Mouse (Mus musculus): Measurements from ENCODE around the gene Ddx17. TPM values are rescaled to one million over a fixed set of nuclear protein-coding genes. Genes with fewer than 3 reads are reported as not detected.

Gene Ddx17
- polyA plus RNA-seq, 1 experiment from 2014 or later, result 92.4 TPM

DNA sequence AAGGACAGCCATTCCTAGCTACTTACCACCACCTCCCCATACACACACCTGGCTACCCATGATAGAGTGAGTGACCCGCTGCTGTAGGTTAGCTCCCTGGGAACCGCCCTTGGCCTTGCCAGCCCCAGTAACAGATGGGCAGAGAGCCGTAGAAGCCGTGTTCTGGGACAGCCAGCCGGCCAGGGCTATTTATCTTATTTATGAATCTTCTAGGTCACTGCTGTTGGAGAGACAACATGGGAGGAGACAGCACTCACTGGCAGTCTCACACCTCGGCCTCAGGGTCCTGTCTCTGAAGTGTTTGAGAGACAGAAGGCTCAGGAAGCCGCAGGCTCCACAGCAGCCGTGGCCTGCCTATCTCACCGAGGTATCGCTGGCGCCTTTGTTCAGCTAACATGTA, 57.1 kb downstream of the Ddx17 start:
- Histone ChIP-seq H3K9me3 (ENCODE audit: control insufficient read depth, low read length) (no peaks in the 10 kb centered on the region), H3K36me3 (replicated peaks; ENCODE audit: control insufficient read depth, insufficient read depth) (no peaks in the 10 kb centered on the region), H3K27ac (no peak overlapping the region), H3K4me2 (replicated peaks) (no peak overlapping the region), H3K9ac (no peak overlapping the region), H3K4me3 (replicated peaks; ENCODE audit: low read length) (no peak overlapping the region), H3K4me1 (replicated peaks; ENCODE audit: control insufficient read depth, insufficient read depth, low read length) (no peaks in the 10 kb centered on the region), H3K27me3 (ENCODE audit: control insufficient read depth, insufficient read depth, low read length) (no peaks in the 10 kb centered on the region)
- 47% methylated on average over 11 of the region's 11 CpGs for WGBS
- DNase-seq (ENCODE audit: low spot score) (no peak), ATAC-seq (ENCODE audit: low FRiP score) (no peak)

DNA sequence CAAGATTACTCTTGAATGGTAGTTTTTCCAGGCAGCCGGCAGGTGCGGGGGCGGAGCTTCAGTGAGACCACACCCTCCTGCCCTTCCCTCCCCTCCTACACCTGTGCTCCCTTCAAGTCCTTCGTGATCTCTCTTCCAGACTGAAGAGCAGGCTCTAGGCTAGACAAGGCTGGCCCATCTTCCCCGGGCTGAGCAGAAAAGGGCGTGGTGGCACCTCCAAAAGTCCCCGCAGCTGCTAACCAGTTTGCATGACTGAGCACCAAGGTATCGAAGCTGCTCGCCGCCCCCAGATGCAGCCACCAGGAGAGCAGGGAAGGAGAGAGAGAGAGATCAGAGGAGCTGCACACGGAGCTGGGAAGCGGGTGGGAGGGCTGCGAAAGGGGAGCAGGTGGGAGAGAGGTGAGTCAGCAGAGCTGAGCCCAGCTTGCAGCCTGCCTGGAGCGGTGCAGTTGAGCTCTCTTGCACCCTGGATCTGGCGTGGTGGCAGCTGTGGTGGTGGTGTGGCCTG, 65.3 kb downstream of the Ddx17 start:
- H3K4me1 ChIP-seq (replicated peaks; ENCODE audit: control insufficient read depth, insufficient read depth, low read length), result no peaks in the 10 kb centered on the region
- no peaks in the 10 kb centered on the region for H3K36me3 ChIP-seq (replicated peaks; ENCODE audit: control insufficient read depth, insufficient read depth)
- no peak for ATAC-seq (ENCODE audit: low FRiP score)
- no peak overlapping the region for H3K4me2 ChIP-seq (replicated peaks)
- 15% methylated on average over 15 of the region's 15 CpGs for WGBS
- no peak overlapping the region for H3K9ac ChIP-seq
- H3K27me3 ChIP-seq (ENCODE audit: control insufficient read depth, insufficient read depth, low read length), result no peaks in the 10 kb centered on the region
- no peaks in the 10 kb centered on the region for H3K9me3 ChIP-seq (ENCODE audit: control insufficient read depth, low read length)
- no peak for DNase-seq (ENCODE audit: low spot score)
- no peak overlapping the region for H3K4me3 ChIP-seq (replicated peaks; ENCODE audit: low read length)
- H3K27ac ChIP-seq, result no peak overlapping the region

Small RNA genes lying within 50 kb of the gene (microRNA-seq; reads per million reads assigned to microRNA genes)
- gene Gm27903, result not detected

Other genes starting within 250 kb of the Ddx17 start
- gene Pla2g6, start 218.4 kb downstream of the Ddx17 start, polyA plus RNA-seq (2014; fragmentation: Nextera tagmentation; extraction: Ambion mirVana), result 21.2 and 22.9 TPM in 2 replicates
- 1.1 TPM in 2 replicates for gene Maff, start 200.1 kb downstream of the Ddx17 start, polyA plus RNA-seq (2014; fragmentation: Nextera tagmentation; extraction: Ambion mirVana)
- gene Tmem184b, start 143.2 kb downstream of the Ddx17 start, polyA plus RNA-seq (2014; fragmentation: Nextera tagmentation; extraction: Ambion mirVana), result 39.9 and 40.0 TPM in 2 replicates
- 184 and 213 TPM in 2 replicates for gene Csnk1e, start 91.2 kb downstream of the Ddx17 start, polyA plus RNA-seq (2014; fragmentation: Nextera tagmentation; extraction: Ambion mirVana)
- gene Kcnj4, start 41.5 kb downstream of the Ddx17 start, polyA plus RNA-seq (2014; fragmentation: Nextera tagmentation; extraction: Ambion mirVana), result not detected in 2 replicates
- 8.1 and 10.1 TPM in 2 replicates for gene Kdelr3, start 30.3 kb downstream of the Ddx17 start, polyA plus RNA-seq (2014; fragmentation: Nextera tagmentation; extraction: Ambion mirVana)
- gene Dmc1, start 58.4 kb upstream of the Ddx17 start, polyA plus RNA-seq (2014; fragmentation: Nextera tagmentation; extraction: Ambion mirVana), result 0.80 and 1.4 TPM in 2 replicates
- gene Fam227a, start 112.2 kb upstream of the Ddx17 start, polyA plus RNA-seq (2014; fragmentation: Nextera tagmentation; extraction: Ambion mirVana), result 3.3 and 7.6 TPM in 2 replicates
- 85.4 and 85.5 TPM in 2 replicates for gene Cby1, start 112.5 kb upstream of the Ddx17 start, polyA plus RNA-seq (2014; fragmentation: Nextera tagmentation; extraction: Ambion mirVana)
- 241 and 244 TPM in 2 replicates for gene Tomm22, start 124.1 kb upstream of the Ddx17 start, polyA plus RNA-seq (2014; fragmentation: Nextera tagmentation; extraction: Ambion mirVana)
- gene Josd1, start 141.2 kb upstream of the Ddx17 start, polyA plus RNA-seq (2014; fragmentation: Nextera tagmentation; extraction: Ambion mirVana), result 16.1 and 18.6 TPM in 2 replicates
- gene Gtpbp1, start 144.1 kb upstream of the Ddx17 start, polyA plus RNA-seq (2014; fragmentation: Nextera tagmentation; extraction: Ambion mirVana), result 43.1 and 43.4 TPM in 2 replicates
- 5.9 and 6.7 TPM in 2 replicates for gene Sun2, start 195.8 kb upstream of the Ddx17 start, polyA plus RNA-seq (2014; fragmentation: Nextera tagmentation; extraction: Ambion mirVana)
- 64.6 and 67.8 TPM in 2 replicates for gene Dnal4, start 231.1 kb upstream of the Ddx17 start, polyA plus RNA-seq (2014; fragmentation: Nextera tagmentation; extraction: Ambion mirVana)

Measured in hindbrain, embryonic 14.5 days (tissue).